Mouse (Mus musculus) lung, postnatal 25 days (tissue): ENCODE results near the gene Gemin6.
"Not testable (repeated sequence)": the region's sequence is repeated elsewhere in the genome, so short reads cannot be mapped to it uniquely, and the experiment has no call there.

ENCODE experiments used
- DNase-seq: peaks from one replicate; pipeline ENCODE4 v3.0.0; 2022; ENCODE audit warnings: low spot score

The Gemin6 gene

GRCm38 (mm10) chr17:80235477-80235876 lies 11.2 kb downstream of the Gemin6 start:
- DNase-seq = no peak

GRCm38 (mm10) chr17:80236805-80237204 lies 12.6 kb downstream of the Gemin6 start:
- no peak for DNase-seq

- no peak for DNase-seq
Measured at GRCm38 (mm10) chr17:80237475-80237874, 13.2 kb downstream of the Gemin6 start.

DNA sequence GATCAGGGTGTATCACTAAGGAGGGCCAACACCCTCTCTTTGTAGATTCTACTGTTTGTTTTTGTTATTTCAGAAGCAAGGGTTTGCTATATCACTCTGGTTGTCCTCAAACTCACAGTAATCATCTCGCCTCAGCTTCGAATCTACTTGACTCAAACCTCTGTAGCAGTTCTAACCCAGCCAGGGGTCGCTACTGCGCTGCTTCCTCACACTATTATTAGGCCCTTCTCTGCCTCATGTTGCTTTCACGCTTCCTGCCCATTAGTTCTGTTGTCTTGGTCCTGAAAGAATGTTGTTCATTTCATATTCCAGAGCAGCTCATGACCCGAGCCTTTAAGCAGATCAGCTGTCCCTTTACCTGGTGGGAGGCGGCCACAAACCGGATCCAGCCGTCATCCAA lies 17.4 kb downstream of the Gemin6 start:
- DNase-seq = no peak

- no peak for DNase-seq
Measured at GRCm38 (mm10) chr17:80243116-80243515, 18.9 kb downstream of the Gemin6 start.

DNA sequence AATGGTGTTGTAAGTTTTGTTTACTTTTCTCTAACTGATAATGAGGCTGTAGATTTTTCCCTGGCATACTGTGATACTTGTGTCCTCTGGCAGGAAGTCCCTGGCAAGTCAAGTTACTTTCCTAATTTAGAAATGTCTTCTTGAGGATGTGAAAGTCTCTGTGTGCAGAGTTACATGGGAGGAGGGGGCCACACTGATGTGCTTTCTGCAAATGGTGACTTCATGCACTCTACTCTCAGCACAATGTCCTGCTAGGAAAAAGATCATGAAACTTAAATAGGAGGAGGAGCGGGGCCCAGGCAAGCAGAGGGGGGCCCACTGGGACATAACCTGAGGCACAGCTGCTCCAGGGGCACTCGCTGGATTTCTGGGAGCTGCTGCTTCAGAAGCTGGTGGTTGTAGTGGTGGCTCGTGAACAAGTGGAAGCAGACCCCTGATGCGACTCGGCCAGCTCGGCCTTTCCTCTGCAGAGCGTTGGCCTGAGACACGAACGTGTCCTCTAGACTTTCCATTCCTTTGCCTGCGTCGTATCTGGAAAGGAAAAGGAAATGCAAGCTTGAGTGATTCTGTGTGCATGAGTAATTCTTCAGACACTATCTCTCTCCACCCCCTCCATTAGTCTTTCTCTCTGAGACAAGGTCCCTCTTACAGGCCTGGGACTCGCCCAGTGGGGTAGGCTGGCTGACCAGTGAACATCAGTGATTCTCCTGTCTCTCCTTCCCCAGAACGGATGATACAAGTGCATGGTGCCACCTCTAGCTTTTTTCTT lies 28.7 kb downstream of the Gemin6 start:
- peak; percentile 46 for DNase-seq

DNA sequence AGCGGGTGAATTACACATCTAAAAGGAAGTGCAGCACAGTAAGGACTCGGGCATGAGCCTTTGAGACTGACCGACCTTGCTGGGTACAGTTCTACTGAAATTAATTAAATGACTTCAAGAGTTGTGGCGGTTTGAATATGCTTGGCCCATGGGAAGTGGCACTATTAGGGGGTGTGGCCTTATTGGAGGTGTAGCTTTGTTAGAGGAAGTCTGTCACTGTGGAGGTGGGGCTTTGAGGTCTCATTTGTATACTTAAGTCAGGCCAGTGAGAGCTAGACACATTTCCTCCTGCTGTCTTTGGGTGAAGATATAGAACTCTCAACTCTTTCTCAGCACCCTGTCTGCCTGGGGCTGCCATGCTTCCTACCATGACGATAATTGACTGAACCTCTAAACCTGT lies 30.2 kb downstream of the Gemin6 start:
- no peak for DNase-seq

DNA sequence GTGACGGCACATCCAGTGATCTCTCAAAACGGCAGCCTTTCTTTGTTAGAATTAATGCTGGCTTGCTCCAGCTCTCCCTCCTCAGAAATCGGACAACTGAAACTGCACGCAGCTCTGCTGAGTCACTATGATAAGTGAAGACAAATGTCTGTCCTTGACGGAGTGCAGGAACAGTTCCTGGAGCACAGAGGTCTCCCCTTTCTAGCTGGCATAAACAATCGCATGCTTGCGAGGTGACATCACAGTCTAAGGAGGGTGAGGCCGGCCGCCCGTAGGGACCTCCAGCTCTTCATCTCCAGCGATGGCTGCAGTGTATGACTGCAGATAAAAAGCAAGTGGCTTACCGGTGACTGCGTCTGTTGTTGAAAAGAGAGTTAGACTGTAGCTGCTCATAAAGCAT lies 31.0 kb downstream of the Gemin6 start:
- peak; percentile 82 for DNase-seq

DNA sequence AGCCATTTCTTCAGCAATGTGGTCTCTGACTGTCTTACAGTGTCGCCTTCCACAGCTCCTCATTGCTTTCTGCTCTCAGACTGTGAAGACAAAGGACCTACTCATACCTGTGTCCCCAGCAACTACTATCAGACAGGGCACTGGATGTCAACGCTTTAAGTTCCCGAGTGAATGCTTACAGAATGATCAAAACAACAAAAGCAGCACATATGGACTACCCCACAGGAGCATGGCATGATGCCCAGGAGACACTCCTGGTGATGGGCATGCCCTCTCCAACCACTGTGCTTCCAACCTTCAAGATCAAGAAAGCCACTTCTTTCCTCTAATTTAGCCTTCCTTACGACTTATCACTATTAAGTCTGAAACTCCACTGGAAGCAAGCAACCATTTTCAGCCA lies 42.8 kb downstream of the Gemin6 start:
- DNase-seq = no peak

GRCm38 (mm10) chr17:80268151-80268550 lies 43.9 kb downstream of the Gemin6 start:
- no peak for DNase-seq

DNA sequence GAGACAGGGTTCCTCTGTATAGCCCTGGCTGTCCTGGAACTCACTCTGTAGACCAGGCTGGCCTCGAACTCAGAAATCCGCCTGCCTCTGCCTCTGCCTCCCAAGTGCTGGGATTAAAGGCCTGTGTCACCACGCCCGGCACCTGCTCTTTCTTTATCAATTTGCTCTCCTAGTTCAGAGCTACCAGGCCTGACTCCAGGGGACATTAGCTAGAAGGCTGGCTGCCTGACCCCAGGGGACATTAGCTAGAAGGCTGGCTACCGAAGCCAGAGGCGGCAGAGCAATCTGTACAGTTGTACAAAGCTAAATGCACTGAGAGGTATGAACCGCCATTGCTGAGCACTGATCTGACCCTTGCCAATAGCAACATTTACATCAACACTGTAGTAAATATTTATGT lies 46.4 kb downstream of the Gemin6 start:
- DNase-seq = not testable (repeated sequence)
